Mouse (Mus musculus) hindbrain, embryonic 14.5 days (tissue): ENCODE measurements around the gene Slc9a3. TPM values are rescaled to one million over a fixed set of nuclear protein-coding genes. Genes with fewer than 3 reads are reported as not detected.

ENCODE experiments used
- ATAC-seq: fragments of 200-750 bp; cut with Nextera tagmentation; 2 replicates; pipeline ENCODE4 v1.8.0; 2017; ENCODE audit warnings: moderate number of reproducible peaks, mild to moderate bottlenecking, moderate TSS enrichment, moderate library complexity; ENCODE audit not compliant: low FRiP score
- DNase-seq: peaks from one replicate; pipeline ENCODE4 v3.0.0-alpha.2; 2015; ENCODE audit warnings: low spot score
- H3K27ac ChIP-seq: fragments of 300-500 bp; sonication (generic); 2 replicates; pipeline ENCODE4 v1.5.1; 2014; ENCODE audit warnings: mild to moderate bottlenecking, moderate library complexity
- H3K27me3 ChIP-seq: fragments of 300-500 bp; sonication (generic); 2 replicates; pipeline ENCODE4 v1.6.1; 2014; ENCODE audit warnings: mild to moderate bottlenecking, low read length, mixed read lengths; ENCODE audit not compliant: control insufficient read depth, insufficient read depth
- H3K36me3 ChIP-seq: fragments of 300-500 bp; sonication (generic); replicated peaks from 2 replicates; pipeline ENCODE4 v1.6.1; 2014; ENCODE audit not compliant: control insufficient read depth, insufficient read depth
- H3K4me1 ChIP-seq: fragments of 300-500 bp; sonication (generic); replicated peaks from 2 replicates; pipeline ENCODE4 v1.6.1; 2014; ENCODE audit warnings: antibody characterized with exemption, low read length, mixed read lengths; ENCODE audit not compliant: control insufficient read depth, insufficient read depth
- H3K4me2 ChIP-seq: fragments of 300-500 bp; sonication (generic); replicated peaks from 2 replicates; pipeline ENCODE4 v1.6.1; 2014; ENCODE audit warnings: mild to moderate bottlenecking, moderate library complexity
- H3K4me3 ChIP-seq: fragments of 300-500 bp; sonication (generic); replicated peaks from 2 replicates; pipeline ENCODE4 v1.5.1; 2014; ENCODE audit warnings: mild to moderate bottlenecking, low read length
- H3K9ac ChIP-seq: fragments of 300-500 bp; sonication (generic); 2 replicates; pipeline ENCODE4 v1.6.1; 2014
- H3K9me3 ChIP-seq: fragments of 300-500 bp; sonication (generic); 2 replicates; pipeline ENCODE4 v1.6.1; 2016; ENCODE audit warnings: low read length; ENCODE audit not compliant: control insufficient read depth
- WGBS: fragments of 180-500 bp; shearing (Covaris S2); extraction: QIAGEN DNeasy Blood & Tissue Kit; methylation state at CpG from one replicate; pipeline ENCODE4 v1.1.7; 2014; 5-methylcytosine and 5-hydroxymethylcytosine counted together
- polyA plus RNA-seq: library from polyadenylated mRNA; unstranded; fragments of >200 nt; fragmentation: Nextera tagmentation; extraction: Ambion mirVana; gene quantifications from 2 replicates; pipeline ENCODE4 v1.2.1, GENCODE M21; 2014

Slc9a3 gene
- polyA plus RNA-seq, 1 experiment from 2014 or later: 0.46 TPM

DNA sequence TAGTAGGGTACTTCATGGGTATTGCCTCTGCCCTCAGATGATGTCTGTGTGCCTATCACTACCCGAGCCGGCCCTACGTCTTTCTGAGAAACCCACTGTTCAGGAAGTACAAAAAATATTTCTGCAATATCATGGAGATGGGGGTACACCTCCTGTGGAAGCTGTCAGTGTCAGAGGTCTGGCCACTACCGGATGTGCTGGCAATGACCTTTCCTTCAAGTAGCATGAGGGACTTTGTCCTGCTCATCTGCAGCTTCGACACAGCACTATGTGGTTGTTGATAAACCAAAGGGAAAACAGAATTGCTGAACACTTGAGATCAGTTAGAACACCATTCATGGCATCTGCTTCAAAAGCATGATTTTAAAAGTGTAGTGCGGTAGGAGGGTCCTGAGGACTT, 19.5 kb downstream of the Slc9a3 start:
- no peak overlapping the region for H3K9ac ChIP-seq
- H3K27ac ChIP-seq: no peak overlapping the region
- no peak for DNase-seq
- no peaks in the 10 kb centered on the region for H3K4me1 ChIP-seq
- no peak for ATAC-seq
- H3K27me3 ChIP-seq: no peaks in the 10 kb centered on the region
- H3K4me2 ChIP-seq: no peak overlapping the region
- H3K4me3 ChIP-seq: no peak overlapping the region
- H3K9me3 ChIP-seq: no peaks in the 10 kb centered on the region
- H3K36me3 ChIP-seq: no peaks in the 10 kb centered on the region
- WGBS: 91% methylated on average over 6 of the region's 6 CpGs

DNA sequence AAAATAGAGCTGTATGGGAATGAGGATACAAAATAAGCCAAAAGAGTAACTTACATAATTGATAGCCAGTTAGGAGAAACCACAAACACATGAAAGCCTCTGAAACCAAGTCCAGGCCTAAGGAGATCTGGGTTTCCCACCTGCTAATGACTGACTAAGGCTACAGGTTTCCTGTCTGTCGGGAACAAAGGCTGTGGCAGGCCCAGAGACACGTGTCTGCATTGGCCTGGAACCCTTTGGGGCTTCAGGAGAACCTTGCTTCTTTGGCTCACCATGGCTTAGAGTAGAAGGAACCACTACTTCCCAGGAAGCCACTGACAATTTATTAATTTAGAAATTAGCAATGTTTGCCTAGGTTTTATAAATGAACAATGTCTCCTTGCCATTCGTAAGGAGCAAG, 22.0 kb downstream of the Slc9a3 start:
- no peaks in the 10 kb centered on the region for H3K9me3 ChIP-seq
- H3K4me1 ChIP-seq: no peaks in the 10 kb centered on the region
- no peak overlapping the region for H3K9ac ChIP-seq
- no peak for DNase-seq
- H3K27ac ChIP-seq: no peak overlapping the region
- H3K4me2 ChIP-seq: no peak overlapping the region
- WGBS: 73% methylated on average over 3 of the region's 3 CpGs
- H3K27me3 ChIP-seq: no peaks in the 10 kb centered on the region
- no peaks in the 10 kb centered on the region for H3K36me3 ChIP-seq
- H3K4me3 ChIP-seq: no peak overlapping the region
- no peak for ATAC-seq

DNA sequence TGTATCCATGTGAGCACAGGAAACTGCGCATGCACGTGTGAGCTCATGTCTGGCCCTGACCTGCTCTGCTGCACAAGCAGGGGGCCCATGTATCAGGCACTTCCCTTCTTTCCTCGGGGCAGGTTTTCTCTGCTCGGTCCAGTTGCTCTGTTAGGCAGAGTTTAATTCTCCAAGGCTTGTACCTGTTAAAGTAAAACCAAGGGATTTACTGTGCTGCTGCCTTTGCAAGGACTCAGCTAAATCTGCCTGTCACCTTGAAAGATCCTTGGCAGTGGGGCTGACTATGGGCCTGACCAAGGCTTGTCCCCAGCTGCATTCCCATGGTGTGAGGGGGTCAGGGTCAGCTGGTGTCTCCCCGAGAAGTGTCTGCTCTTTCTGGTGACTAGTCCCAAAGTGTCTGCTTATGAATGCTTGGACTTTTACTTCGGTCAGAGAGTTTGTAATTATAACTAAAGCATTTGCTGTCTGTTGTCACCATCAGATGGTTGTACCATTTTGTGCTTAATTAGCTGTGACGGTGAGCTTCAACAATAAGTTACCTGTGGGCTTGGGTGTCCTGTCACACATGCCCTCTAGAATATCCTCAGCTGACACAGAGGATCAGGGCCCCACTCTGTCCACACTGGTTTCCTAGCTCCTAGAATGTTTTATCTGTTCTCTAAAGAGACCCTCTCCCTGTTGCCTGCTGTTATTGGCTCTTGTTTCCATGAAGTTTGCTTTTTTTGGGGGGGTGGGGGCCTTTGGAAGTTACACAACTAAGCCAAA, 23.0 kb downstream of the Slc9a3 start:
- Histone ChIP-seq H3K4me3 (no peak overlapping the region), H3K27ac (no peak overlapping the region), H3K27me3 (no peaks in the 10 kb centered on the region), H3K36me3 (no peaks in the 10 kb centered on the region), H3K9ac (no peak overlapping the region), H3K9me3 (no peaks in the 10 kb centered on the region), H3K4me2 (no peak overlapping the region), H3K4me1 (no peaks in the 10 kb centered on the region)
- DNase-seq (no peak), ATAC-seq (no peak)
- 85% methylated on average over 7 of the region's 7 CpGs for WGBS

DNA sequence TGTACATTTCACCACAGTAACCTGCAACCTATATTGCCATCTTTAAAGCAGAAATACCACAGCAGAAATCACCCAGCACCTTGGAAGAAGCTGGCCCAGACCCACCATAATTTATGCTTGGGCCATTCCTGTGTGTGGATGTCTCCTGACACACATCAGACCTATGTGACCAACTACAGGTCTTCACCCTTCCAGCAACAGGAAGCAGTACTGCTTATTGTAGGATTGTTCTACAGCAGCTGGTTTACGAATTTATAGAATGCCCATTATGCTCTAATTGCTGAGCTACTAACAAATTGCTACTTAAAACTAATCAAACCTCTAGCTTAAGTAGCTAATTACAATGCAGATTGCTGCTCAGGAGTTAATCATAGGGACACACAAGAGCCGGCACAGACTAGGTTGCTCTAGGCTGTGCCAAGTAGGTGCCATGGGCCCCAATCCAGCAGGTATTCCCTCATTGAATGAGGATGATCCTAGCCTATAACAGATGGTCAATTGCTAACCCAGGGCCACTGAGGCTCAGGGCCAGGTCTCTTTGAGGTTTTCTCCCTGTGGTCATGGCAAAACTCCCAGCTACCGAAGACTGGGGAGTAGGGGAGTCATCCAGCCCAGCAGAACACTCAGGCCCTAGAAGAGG, 24.8 kb downstream of the Slc9a3 start:
- H3K4me1 ChIP-seq: no peaks in the 10 kb centered on the region
- no peak overlapping the region for H3K27ac ChIP-seq
- no peaks in the 10 kb centered on the region for H3K9me3 ChIP-seq
- DNase-seq: no peak
- ATAC-seq: peak; percentile 71; the same call in 1 of the 2 replicates
- H3K27me3 ChIP-seq: no peaks in the 10 kb centered on the region
- 80% methylated on average over 3 of the region's 3 CpGs for WGBS
- H3K4me2 ChIP-seq: no peak overlapping the region
- H3K4me3 ChIP-seq: no peak overlapping the region
- no peak overlapping the region for H3K9ac ChIP-seq
- no peaks in the 10 kb centered on the region for H3K36me3 ChIP-seq

DNA sequence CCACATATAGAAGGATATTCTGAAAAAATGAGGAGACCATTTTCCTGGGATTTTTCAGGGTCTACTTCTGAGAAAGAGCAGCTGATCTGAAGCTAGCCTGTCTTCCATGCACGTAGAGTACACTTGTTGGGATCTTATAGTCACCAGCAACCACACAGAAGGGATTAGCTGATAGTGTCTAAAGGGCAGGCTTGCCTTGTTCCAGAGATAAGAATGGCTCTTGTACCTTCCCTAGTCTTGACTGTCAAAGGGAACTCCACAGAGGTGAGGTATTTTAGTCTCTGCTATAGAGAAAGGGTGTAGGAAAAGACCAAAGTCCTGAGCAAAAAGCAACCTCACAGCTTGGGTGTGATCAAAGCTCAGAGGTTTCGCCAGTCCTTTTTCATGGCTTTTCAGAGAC, 26.1 kb downstream of the Slc9a3 start:
- no peaks in the 10 kb centered on the region for H3K4me1 ChIP-seq
- no peak overlapping the region for H3K4me2 ChIP-seq
- no peak overlapping the region for H3K27ac ChIP-seq
- 91% methylated on average over 2 of the region's 2 CpGs for WGBS
- H3K9ac ChIP-seq: no peak overlapping the region
- H3K9me3 ChIP-seq: no peaks in the 10 kb centered on the region
- no peaks in the 10 kb centered on the region for H3K27me3 ChIP-seq
- no peak overlapping the region for H3K4me3 ChIP-seq
- no peak for DNase-seq
- no peak for ATAC-seq
- H3K36me3 ChIP-seq: no peaks in the 10 kb centered on the region

DNA sequence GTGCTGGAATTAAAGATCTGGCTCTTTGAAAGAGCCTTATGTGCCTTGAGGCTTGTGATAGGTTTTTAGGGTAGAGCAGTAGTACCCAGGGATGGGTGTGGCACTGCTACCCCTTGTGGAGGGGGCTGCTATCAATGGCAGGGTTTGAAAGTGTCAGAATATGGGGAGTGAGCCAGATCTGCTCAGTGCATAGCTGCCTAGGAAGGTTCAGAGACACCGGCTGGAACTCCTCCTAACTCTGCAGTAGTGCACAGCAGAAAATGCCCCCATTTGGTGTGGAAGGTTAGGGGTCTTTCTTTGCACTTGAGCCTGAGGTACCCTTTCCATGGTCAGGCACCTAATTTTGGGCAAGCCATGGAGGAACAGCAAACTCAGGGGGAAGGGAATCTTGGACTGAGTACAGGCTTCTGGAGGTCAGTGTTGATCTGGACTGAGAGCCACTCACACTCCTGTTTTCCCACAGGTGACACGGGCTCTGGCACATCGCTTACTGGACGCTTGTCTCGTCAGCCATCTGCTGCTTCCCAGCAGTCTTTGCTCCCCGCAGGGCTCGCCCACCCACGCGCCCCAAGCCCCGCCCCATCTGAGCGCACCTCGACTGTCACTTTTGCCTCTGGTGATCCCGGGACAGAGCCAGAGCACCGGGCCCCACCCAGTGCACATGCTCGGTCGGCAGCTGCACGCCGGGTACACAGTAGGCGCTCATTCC, 45.2 kb downstream of the Slc9a3 start:
- 0 out of 2 replicates have a peak, but pooled peaks cover 6% of the 10 kb centered on the region for H3K4me1 ChIP-seq
- H3K27me3 ChIP-seq: no peaks in the 10 kb centered on the region
- peak overlapping the region; percentile 76 for H3K4me2 ChIP-seq
- peak overlapping the region; percentile 37 for H3K4me3 ChIP-seq
- ATAC-seq: peak; percentile 80
- WGBS: 9% methylated on average over 19 of the region's 19 CpGs
- peak overlapping the region; percentile 67 for H3K9ac ChIP-seq
- H3K9me3 ChIP-seq: no peaks in the 10 kb centered on the region
- H3K27ac ChIP-seq: no peak overlapping the region
- peak; percentile 29 for DNase-seq
- H3K36me3 ChIP-seq: peaks cover 22% of the 10 kb centered on the region

DNA sequence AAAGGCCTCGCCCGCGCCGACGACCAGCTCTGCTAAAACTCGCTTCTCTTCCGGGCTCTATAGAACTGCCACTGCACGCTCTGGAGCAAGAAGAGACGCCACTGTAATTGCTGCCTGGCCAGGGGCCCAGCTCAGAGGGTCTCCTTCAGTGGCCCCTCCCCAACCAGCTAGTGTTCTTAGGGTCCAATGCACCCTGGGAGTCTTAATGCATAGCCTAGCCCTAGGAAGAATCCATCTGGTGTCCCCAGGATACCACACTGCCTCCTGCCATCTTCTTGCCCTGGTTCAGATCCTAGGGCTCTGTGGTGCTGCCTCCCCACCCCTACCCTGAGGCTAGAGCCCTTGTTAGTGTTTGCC, 45.8 kb downstream of the Slc9a3 start:
- H3K4me1 ChIP-seq: 0 out of 2 replicates have a peak, but pooled peaks cover 6% of the 10 kb centered on the region
- peak overlapping the region; percentile 37 for H3K4me3 ChIP-seq
- H3K4me2 ChIP-seq: peak overlapping the region; percentile 76
- 14% methylated on average over 9 of the region's 9 CpGs for WGBS
- peaks cover 27% of the 10 kb centered on the region for H3K36me3 ChIP-seq
- no peaks in the 10 kb centered on the region for H3K9me3 ChIP-seq
- no peak for DNase-seq
- no peak overlapping the region for H3K27ac ChIP-seq
- peak overlapping the region; percentile 67 for H3K9ac ChIP-seq
- H3K27me3 ChIP-seq: no peaks in the 10 kb centered on the region
- peak; percentile 51 for ATAC-seq

DNA sequence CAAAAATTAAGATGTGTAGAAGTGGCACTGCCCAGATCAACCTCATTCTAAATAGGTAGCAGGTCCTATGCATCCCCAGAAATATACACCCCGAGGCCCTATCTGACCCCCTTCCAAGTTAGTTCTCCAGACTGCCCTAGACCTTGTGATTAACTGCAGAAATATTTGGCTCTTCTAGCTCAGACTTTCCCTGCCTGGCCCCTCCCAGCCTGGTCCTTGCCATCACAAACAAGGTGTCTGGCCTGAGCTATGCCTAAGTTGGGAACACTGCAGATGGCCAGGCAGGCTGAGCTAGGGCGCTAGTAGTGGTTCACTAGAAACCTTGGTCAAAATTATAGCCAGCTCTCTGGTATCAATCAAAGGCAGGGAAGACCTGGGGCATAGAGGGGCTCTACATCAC, 46.2 kb downstream of the Slc9a3 start:
- Histone ChIP-seq H3K4me3 (no peak overlapping the region), H3K27me3 (no peaks in the 10 kb centered on the region), H3K4me2 (peak overlapping the region; percentile 76; the same call in 1 of the 2 replicates), H3K9me3 (no peaks in the 10 kb centered on the region), H3K36me3 (peaks cover 30% of the 10 kb centered on the region), H3K4me1 (0 out of 2 replicates have a peak, but pooled peaks cover 6% of the 10 kb centered on the region), H3K27ac (no peak overlapping the region), H3K9ac (no peak overlapping the region)
- WGBS: 91% methylated on average over 2 of the region's 2 CpGs
- ATAC-seq (peak; percentile 43; the same call in 1 of the 2 replicates), DNase-seq (no peak)

DNA sequence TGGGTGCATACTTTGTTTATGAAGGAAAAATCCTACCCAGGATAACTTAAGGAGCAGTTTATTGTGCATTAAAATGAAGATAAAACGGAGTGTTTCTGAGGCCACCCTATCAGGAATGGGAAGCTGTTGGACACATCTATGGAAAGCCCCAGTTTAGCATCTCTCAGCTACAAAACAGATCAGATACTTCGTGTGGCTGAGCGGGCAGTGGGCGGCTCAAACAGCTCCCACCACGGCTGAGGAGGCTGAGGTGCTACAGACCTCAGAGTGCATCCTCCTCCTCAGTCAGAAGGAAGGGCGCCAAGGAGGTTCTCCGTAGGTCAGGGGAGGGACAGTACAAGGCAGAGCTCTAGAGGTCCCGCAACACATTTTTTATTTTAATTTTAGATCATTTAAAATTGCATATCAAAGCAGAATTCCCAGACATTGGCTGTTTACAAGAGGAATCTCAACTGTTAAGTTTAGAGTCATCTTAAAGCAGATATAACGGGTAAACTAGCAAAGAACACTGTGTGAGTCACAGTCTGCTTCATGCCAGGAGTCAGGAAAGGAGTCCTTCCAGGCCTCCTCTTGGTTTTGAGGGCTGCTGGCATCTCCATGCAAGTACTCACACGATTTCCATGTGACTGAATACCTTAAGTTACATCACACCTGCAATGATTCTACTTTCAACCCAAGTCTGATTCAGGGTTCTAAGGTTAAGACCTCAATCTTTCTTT, 48.3 kb downstream of the Slc9a3 start:
- DNase-seq: no peak
- ATAC-seq: no peak
- Histone ChIP-seq H3K4me3 (no peak overlapping the region), H3K9me3 (no peaks in the 10 kb centered on the region), H3K27ac (no peak overlapping the region), H3K27me3 (no peaks in the 10 kb centered on the region), H3K9ac (no peak overlapping the region), H3K4me2 (no peak overlapping the region), H3K36me3 (peaks cover 51% of the 10 kb centered on the region), H3K4me1 (0 out of 2 replicates have a peak, but pooled peaks cover 6% of the 10 kb centered on the region)
- 91% methylated on average over 10 of the region's 10 CpGs for WGBS
